Mouse (Mus musculus) intestine, embryonic 15.5 days (tissue): ENCODE data around the gene Morc3. TPM values are rescaled to one million over a fixed set of nuclear protein-coding genes. Genes with fewer than 3 reads are reported as not detected.
A peak's percentile ranks its signal among the peaks of the same experiment; 100 is the strongest.

Experiments
- ATAC-seq: fragments of 200-750 bp; cut with Nextera tagmentation; 2 replicates; pipeline ENCODE4 v1.8.0; 2017; ENCODE audit warnings: moderate TSS enrichment, moderate library complexity
- H3K27ac ChIP-seq: fragments of 300-500 bp; sonication (generic); 2 replicates; pipeline ENCODE4 v1.5.1; 2015; ENCODE audit warnings: mild to moderate bottlenecking, inconsistent platforms
- H3K27me3 ChIP-seq: fragments of 300-500 bp; sonication (generic); replicated peaks from 2 replicates; pipeline ENCODE4 v1.6.1; 2015; ENCODE audit warnings: inconsistent platforms
- H3K36me3 ChIP-seq: fragments of 300-500 bp; sonication (generic); 2 replicates; pipeline ENCODE4 v1.6.1; 2015; ENCODE audit warnings: inconsistent platforms
- H3K4me1 ChIP-seq: fragments of 300-500 bp; sonication (generic); replicated peaks from 2 replicates; pipeline ENCODE4 v1.6.1; 2015; ENCODE audit warnings: inconsistent platforms
- H3K4me2 ChIP-seq: fragments of 300-500 bp; sonication (generic); replicated peaks from 2 replicates; pipeline ENCODE4 v1.6.1; 2015; ENCODE audit warnings: mild to moderate bottlenecking, inconsistent platforms
- H3K4me3 ChIP-seq: fragments of 300-500 bp; sonication (generic); replicated peaks from 2 replicates; pipeline ENCODE4 v1.5.1; 2015; ENCODE audit warnings: inconsistent platforms
- H3K9ac ChIP-seq: fragments of 300-500 bp; sonication (generic); 2 replicates; pipeline ENCODE4 v1.6.1; 2015; ENCODE audit warnings: inconsistent platforms
- H3K9me3 ChIP-seq: fragments of 300-500 bp; sonication (generic); 2 replicates; pipeline ENCODE4 v1.6.1; 2016; ENCODE audit warnings: inconsistent platforms
- WGBS: fragments of 180-500 bp; shearing (Covaris S2); methylation state at CpG from one replicate; pipeline ENCODE4 v1.1.7; 2015; 5-methylcytosine and 5-hydroxymethylcytosine counted together
- polyA plus RNA-seq: library from polyadenylated mRNA; unstranded; fragments of >200 nt; fragmentation: Nextera tagmentation; extraction: Ambion mirVana; gene quantifications from 2 replicates; pipeline ENCODE4 v1.2.1, GENCODE M21; 2015

Gene Morc3
- polyA plus RNA-seq, 1 experiment from 2014 or later = 40.6 TPM

- H3K9me3 ChIP-seq = no peaks in the 10 kb centered on the region
- WGBS = 78% methylated on average over 6 of the region's 6 CpGs
- no peak for ATAC-seq
- no peaks in the 10 kb centered on the region for H3K27me3 ChIP-seq
- H3K4me2 ChIP-seq = no peak overlapping the region
- H3K27ac ChIP-seq = no peak overlapping the region
- no peaks in the 10 kb centered on the region; the same call in 1 of the 2 replicates for H3K4me1 ChIP-seq
- H3K4me3 ChIP-seq = no peak overlapping the region
- no peaks in the 10 kb centered on the region for H3K36me3 ChIP-seq
- no peak overlapping the region for H3K9ac ChIP-seq
These were observed 71.1 kb downstream of the Morc3 start for GRCm38 (mm10) chr16:93903027-93903426.

DNA sequence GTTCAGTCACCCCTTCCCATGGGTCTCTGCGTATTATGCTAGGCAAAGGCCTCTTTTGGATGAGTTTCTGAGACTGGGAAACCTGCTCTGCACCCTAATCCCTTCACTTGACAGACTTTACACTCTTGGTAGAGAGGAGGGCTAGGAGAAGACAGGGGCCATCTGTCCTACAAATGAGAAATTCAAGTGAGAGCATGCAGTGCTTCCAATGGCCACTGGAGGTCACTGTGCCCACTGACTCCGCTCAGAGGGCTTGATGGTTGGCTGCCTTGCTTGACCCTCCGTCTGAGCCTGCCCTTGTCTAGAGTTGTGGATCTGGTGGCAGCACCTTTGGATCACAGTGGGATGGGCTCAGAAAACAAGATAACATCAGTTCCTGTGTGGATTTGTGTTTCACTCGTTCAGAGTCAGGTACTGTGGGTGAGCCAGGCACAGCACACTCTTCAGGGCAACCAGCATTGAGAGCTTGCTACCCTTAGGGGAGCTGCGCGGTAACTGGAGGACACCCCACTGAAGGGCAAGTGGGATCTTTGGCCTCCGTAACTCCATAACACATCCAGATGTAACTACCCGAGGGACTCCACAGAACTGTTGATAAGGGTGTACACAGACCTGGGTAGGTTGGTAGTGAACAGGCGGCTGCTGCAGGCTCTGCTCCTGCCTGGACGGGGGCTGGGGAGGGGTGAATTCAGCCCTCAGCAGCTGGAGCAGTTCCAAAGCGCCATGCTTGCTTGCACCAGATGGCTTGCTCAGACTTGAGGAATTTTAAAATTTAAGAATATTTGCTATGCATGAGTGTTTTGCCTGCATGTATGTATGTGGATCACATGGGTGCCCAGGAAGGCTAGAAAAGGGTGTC is 74.5 kb downstream of the Morc3 start:
- Histone ChIP-seq H3K27ac (no peak overlapping the region), H3K9me3 (no peaks in the 10 kb centered on the region), H3K4me1 (peaks cover 5% of the 10 kb centered on the region; the same call in 1 of the 2 replicates), H3K36me3 (no peaks in the 10 kb centered on the region), H3K9ac (no peak overlapping the region), H3K4me3 (no peak overlapping the region), H3K27me3 (no peaks in the 10 kb centered on the region), H3K4me2 (no peak overlapping the region)
- 60% methylated on average over 11 of the region's 11 CpGs for WGBS
- ATAC-seq = peak; percentile 48

GRCm38 (mm10) chr16:93907761-93908160 is 75.8 kb downstream of the Morc3 start:
- Histone ChIP-seq H3K36me3 (no peaks in the 10 kb centered on the region), H3K9ac (no peak overlapping the region), H3K27me3 (no peaks in the 10 kb centered on the region), H3K4me1 (peaks cover 9% of the 10 kb centered on the region; the same call in 1 of the 2 replicates), H3K9me3 (no peaks in the 10 kb centered on the region), H3K27ac (no peak overlapping the region), H3K4me3 (no peak overlapping the region), H3K4me2 (no peak overlapping the region)
- ATAC-seq = no peak
- 70% methylated on average over 5 of the region's 5 CpGs for WGBS

DNA sequence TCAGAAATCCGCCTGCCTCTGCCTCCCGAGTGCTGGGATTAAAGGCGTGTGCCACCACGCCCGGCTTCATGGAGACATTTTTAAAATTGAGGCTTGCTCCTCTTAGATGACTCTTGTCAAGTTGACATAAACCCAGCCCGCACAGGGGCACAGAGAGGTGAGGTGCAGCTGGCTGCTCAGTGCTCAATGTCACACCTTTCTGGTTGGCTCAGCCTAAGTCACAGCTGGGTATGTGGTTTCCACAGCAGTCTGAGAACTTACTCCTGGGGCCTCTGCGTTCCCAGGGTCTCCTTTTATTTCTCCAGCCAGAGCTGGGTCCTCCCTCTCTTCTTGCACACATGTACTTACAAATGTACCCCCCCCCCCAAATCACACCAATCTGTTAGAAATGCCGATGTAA is 76.3 kb downstream of the Morc3 start:
- H3K27me3 ChIP-seq = no peaks in the 10 kb centered on the region
- H3K4me2 ChIP-seq = no peak overlapping the region
- WGBS = 90% methylated on average over 8 of the region's 8 CpGs
- no peak overlapping the region for H3K27ac ChIP-seq
- ATAC-seq = no peak
- no peaks in the 10 kb centered on the region for H3K9me3 ChIP-seq
- H3K9ac ChIP-seq = no peak overlapping the region
- H3K4me1 ChIP-seq = peaks cover 9% of the 10 kb centered on the region; the same call in 1 of the 2 replicates
- H3K4me3 ChIP-seq = no peak overlapping the region
- no peaks in the 10 kb centered on the region for H3K36me3 ChIP-seq

GRCm38 (mm10) chr16:93909936-93910335 is 78.0 kb downstream of the Morc3 start:
- no peak overlapping the region for H3K4me3 ChIP-seq
- 76% methylated on average over 3 of the region's 3 CpGs for WGBS
- no peaks in the 10 kb centered on the region for H3K27me3 ChIP-seq
- no peak for ATAC-seq
- H3K9ac ChIP-seq = no peak overlapping the region
- H3K36me3 ChIP-seq = no peaks in the 10 kb centered on the region
- H3K4me2 ChIP-seq = no peak overlapping the region
- H3K27ac ChIP-seq = no peak overlapping the region
- no peaks in the 10 kb centered on the region for H3K9me3 ChIP-seq
- H3K4me1 ChIP-seq = peaks cover 11% of the 10 kb centered on the region; the same call in 1 of the 2 replicates

DNA sequence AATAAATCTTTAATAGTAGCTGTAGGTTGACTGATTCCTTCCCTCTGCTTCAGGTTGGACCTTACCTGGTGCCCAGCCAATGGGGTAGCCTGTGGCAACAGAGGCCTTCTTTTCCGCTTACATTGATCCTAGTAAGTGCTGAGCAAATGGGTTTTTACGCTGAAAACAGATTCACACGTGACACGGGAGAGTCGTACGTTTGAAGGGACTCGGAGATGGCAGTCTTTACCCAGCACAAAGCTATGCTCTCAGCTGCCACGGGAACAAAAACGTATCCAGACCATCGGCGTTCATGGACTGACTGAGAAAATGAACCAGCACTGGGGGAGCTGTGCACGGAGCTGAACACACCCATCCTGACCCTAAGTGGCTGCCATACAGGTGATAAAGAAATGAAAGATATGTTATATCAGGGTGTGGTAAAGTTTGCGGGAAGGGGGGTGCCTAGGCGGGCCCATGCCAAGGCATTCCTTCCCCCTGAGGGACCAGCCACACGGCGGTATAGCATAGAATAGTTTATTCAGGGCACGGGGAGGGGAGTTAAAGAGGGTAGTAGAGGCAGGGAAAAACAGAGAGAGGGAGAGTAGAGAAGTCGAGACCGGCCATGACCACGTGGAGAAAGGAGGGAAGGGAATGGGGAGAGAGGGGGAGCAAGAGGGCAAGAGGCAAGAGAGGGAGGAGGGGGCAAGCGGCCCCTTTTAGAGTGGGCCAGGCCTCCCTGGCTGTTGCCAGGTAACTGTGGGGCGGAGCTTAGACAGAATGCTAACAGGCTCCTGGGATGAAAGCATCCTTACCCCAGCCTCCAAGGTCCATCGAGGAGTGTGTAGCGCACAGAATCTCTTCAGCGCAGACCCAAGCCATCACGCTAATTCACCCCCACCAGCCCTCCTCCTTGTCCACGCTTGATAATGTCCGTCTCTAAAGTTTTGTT is 79.1 kb downstream of the Morc3 start:
- H3K27me3 ChIP-seq = no peaks in the 10 kb centered on the region
- peaks cover 11% of the 10 kb centered on the region; the same call in 1 of the 2 replicates for H3K4me1 ChIP-seq
- no peak overlapping the region for H3K9ac ChIP-seq
- H3K36me3 ChIP-seq = no peaks in the 10 kb centered on the region
- H3K27ac ChIP-seq = no peak overlapping the region
- no peak overlapping the region; the same call in 1 of the 2 replicates for H3K4me2 ChIP-seq
- no peak overlapping the region for H3K4me3 ChIP-seq
- H3K9me3 ChIP-seq = no peaks in the 10 kb centered on the region
- 56% methylated on average over 28 of the region's 28 CpGs for WGBS
- peak; percentile 26 for ATAC-seq

DNA sequence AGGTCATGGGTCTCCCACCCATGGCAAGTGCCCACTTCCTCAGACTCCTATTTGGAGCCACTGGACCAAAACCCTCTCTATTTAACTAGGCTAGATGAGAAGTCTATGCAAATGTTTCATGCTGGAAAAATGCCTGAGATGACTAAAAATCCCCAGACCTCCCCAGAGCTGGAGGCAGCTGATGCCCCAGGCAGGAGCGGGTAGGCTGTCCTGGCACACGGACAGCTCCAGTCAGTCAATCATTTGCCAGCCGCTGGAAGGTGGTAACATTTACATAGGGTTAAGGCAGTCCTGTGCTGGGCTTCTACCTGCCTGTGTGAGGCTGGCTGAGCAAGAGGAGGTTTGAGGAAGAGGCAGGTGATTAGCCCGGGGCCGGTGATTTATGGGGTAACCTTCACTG is 80.2 kb downstream of the Morc3 start:
- ATAC-seq = no peak
- WGBS = 38% methylated on average over 5 of the region's 5 CpGs
- H3K4me1 ChIP-seq = peaks cover 11% of the 10 kb centered on the region; the same call in 1 of the 2 replicates

GRCm38 (mm10) chr16:93912808-93913207 is 80.9 kb downstream of the Morc3 start:
- Histone ChIP-seq H3K9me3 (no peaks in the 10 kb centered on the region), H3K27ac (no peak overlapping the region), H3K4me3 (no peak overlapping the region), H3K27me3 (no peaks in the 10 kb centered on the region), H3K9ac (no peak overlapping the region), H3K4me2 (no peak overlapping the region), H3K36me3 (no peaks in the 10 kb centered on the region), H3K4me1 (0 out of 2 replicates have a peak, but pooled peaks cover 11% of the 10 kb centered on the region)
- 59% methylated on average over 3 of the region's 3 CpGs for WGBS
- ATAC-seq = no peak

More for the DNA sequence above, 80.2 kb downstream of the Morc3 start:
- no peak overlapping the region for H3K9ac ChIP-seq
- H3K36me3 ChIP-seq = no peaks in the 10 kb centered on the region
- H3K27ac ChIP-seq = no peak overlapping the region
- H3K4me3 ChIP-seq = no peak overlapping the region
- no peaks in the 10 kb centered on the region for H3K9me3 ChIP-seq
- no peak overlapping the region for H3K4me2 ChIP-seq
- H3K27me3 ChIP-seq = no peaks in the 10 kb centered on the region

GRCm38 (mm10) chr16:93913881-93914576 is 82.1 kb downstream of the Morc3 start:
- Histone ChIP-seq H3K27ac (no peak overlapping the region), H3K27me3 (no peaks in the 10 kb centered on the region), H3K9me3 (no peaks in the 10 kb centered on the region), H3K4me2 (no peak overlapping the region), H3K9ac (no peak overlapping the region), H3K36me3 (no peaks in the 10 kb centered on the region), H3K4me1 (0 out of 2 replicates have a peak, but pooled peaks cover 14% of the 10 kb centered on the region), H3K4me3 (no peak overlapping the region)
- no peak for ATAC-seq
- 73% methylated on average over 10 of the region's 10 CpGs for WGBS

DNA sequence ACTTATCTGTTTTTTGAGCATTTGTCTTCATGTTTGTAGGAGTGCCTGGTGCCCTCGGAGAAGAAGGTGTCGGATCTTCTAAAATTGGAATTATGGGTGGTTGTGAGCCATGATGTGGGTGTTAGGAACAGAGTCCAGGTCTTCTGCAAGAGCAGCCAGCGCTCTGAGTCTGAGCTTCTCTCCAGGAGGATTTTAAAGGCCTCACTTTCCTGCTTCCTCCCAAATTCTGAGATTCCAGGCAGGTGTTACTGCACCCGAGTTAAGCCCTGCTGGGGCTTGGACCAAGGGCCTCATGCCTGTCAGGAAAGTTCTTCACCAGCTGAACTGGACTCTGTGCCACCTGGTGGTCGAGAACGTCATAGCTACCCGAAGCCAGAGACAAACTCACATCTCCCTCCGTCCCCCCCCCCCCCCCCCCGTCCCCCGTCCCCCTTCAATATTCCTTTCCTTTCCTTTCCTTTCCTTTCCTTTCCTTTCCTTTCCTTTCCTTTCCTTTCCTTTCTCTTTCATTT is 83.5 kb downstream of the Morc3 start:
- WGBS = 38% methylated on average over 7 of the region's 10 CpGs
- no peak overlapping the region for H3K4me3 ChIP-seq
- H3K4me2 ChIP-seq = no peak overlapping the region
- H3K4me1 ChIP-seq = 0 out of 2 replicates have a peak, but pooled peaks cover 14% of the 10 kb centered on the region
- H3K27ac ChIP-seq = no peak overlapping the region
- no peaks in the 10 kb centered on the region for H3K36me3 ChIP-seq
- ATAC-seq = no peak
- H3K9ac ChIP-seq = no peak overlapping the region
- H3K27me3 ChIP-seq = no peaks in the 10 kb centered on the region
- no peaks in the 10 kb centered on the region for H3K9me3 ChIP-seq

GRCm38 (mm10) chr16:93917712-93918678 is 86.1 kb downstream of the Morc3 start:
- no peaks in the 10 kb centered on the region for H3K27me3 ChIP-seq
- H3K4me3 ChIP-seq = no peak overlapping the region
- peak overlapping the region; percentile 91 for H3K27ac ChIP-seq
- H3K9me3 ChIP-seq = no peaks in the 10 kb centered on the region
- no peak overlapping the region for H3K9ac ChIP-seq
- peak; percentile 91 for ATAC-seq
- peak overlapping the region; percentile 41 for H3K4me2 ChIP-seq
- H3K36me3 ChIP-seq = no peaks in the 10 kb centered on the region
- WGBS = 32% methylated on average over 15 of the region's 22 CpGs
- H3K4me1 ChIP-seq = 0 out of 2 replicates have a peak, but pooled peaks cover 5% of the 10 kb centered on the region
